Mouse (Mus musculus): ENCODE results near the gene Clec4d. TPM values are rescaled to one million over a fixed set of nuclear protein-coding genes. Genes with fewer than 3 reads are reported as not detected.

Clec4d gene
- polyA plus RNA-seq (2014; fragmentation: Illumina TruSeq; extraction: RNeasy Lipid Tissue Mini Kit (QIAGEN cat#74804)): 8.3 TPM

GRCm38 (mm10) chr6:123261555-123262161 lies at the start of gene Clec4d:
Clec4d (plus strand) TSS chr6:123262111.

GRCm38 (mm10) chr6:123229644-123230043 lies 32.3 kb upstream of the Clec4d start, which contains the start of gene Clec4n:
Clec4n (plus strand) TSS chr6:123229843.

GRCm38 (mm10) chr6:123289753-123290152 lies 27.8 kb downstream of the Clec4d start, which contains the start of gene Clec4e:
Clec4e (minus strand) TSS chr6:123289870.

GRCm38 (mm10) chr6:123308033-123308432 lies 46.1 kb downstream of the Clec4d start, which contains the start of gene Vmn2r19:
Vmn2r19 (plus strand) TSS chr6:123308333.

Other genes starting within 250 kb of the Clec4d start
- gene Clec4b1, start 212.1 kb upstream of the Clec4d start, polyA plus RNA-seq (2014; fragmentation: Illumina TruSeq; extraction: RNeasy Lipid Tissue Mini Kit (QIAGEN cat#74804)): 2.7 TPM
- gene Clec4a2, start 155.7 kb upstream of the Clec4d start, polyA plus RNA-seq (2014; fragmentation: Illumina TruSeq; extraction: RNeasy Lipid Tissue Mini Kit (QIAGEN cat#74804)): 18.8 TPM
- gene Clec4b2, start 89.2 kb upstream of the Clec4d start, polyA plus RNA-seq (2014; fragmentation: Illumina TruSeq; extraction: RNeasy Lipid Tissue Mini Kit (QIAGEN cat#74804)): not detected
- 8.0 TPM for gene Clec4n, start 32.3 kb upstream of the Clec4d start, polyA plus RNA-seq (2014; fragmentation: Illumina TruSeq; extraction: RNeasy Lipid Tissue Mini Kit (QIAGEN cat#74804))
- gene Clec4e, start 27.8 kb downstream of the Clec4d start, polyA plus RNA-seq (2014; fragmentation: Illumina TruSeq; extraction: RNeasy Lipid Tissue Mini Kit (QIAGEN cat#74804)): 3.0 TPM
- gene Vmn2r19, start 46.2 kb downstream of the Clec4d start, polyA plus RNA-seq (2014; fragmentation: Illumina TruSeq; extraction: RNeasy Lipid Tissue Mini Kit (QIAGEN cat#74804)): not detected
- not detected for gene Vmn2r20, start 156.0 kb downstream of the Clec4d start, polyA plus RNA-seq (2014; fragmentation: Illumina TruSeq; extraction: RNeasy Lipid Tissue Mini Kit (QIAGEN cat#74804))